Mouse (Mus musculus) stomach, postnatal 0 days (tissue): ENCODE measurements at regions not wholly inside any gene's neighbourhood (a gene's known extent, or its start where the extent isn't known, plus 50 kb on each side); places are given as distances from the start of the nearest gene placed in this dataset.

Experiments used
- ATAC-seq: fragments of 200-750 bp; cut with Nextera tagmentation; 2 replicates; pipeline ENCODE4 v1.8.0; 2017; ENCODE audit not compliant: low FRiP score, low TSS enrichment
- DNase-seq: peaks from one replicate; pipeline ENCODE4 v3.0.0-alpha.2; 2016; ENCODE audit warnings: low spot score
- H3K27ac ChIP-seq: fragments of 300-500 bp; sonication (generic); replicated peaks from 2 replicates; pipeline ENCODE4 v1.5.1; 2014; ENCODE audit warnings: mild to moderate bottlenecking, control low read depth
- H3K27me3 ChIP-seq: fragments of 300-500 bp; sonication (generic); 2 replicates; pipeline ENCODE4 v1.6.1; 2014; ENCODE audit warnings: low read length; ENCODE audit not compliant: control insufficient read depth, insufficient read depth
- H3K36me3 ChIP-seq: fragments of 300-500 bp; sonication (generic); 2 replicates; pipeline ENCODE4 v1.6.1; 2014; ENCODE audit warnings: low read length, mixed read lengths; ENCODE audit not compliant: control insufficient read depth, insufficient read depth
- H3K4me1 ChIP-seq: fragments of 300-500 bp; sonication (generic); replicated peaks from 2 replicates; pipeline ENCODE4 v1.6.1; 2014; ENCODE audit warnings: antibody characterized with exemption; ENCODE audit not compliant: control insufficient read depth, insufficient read depth
- H3K4me2 ChIP-seq: fragments of 300-500 bp; sonication (generic); replicated peaks from 2 replicates; pipeline ENCODE4 v1.6.1; 2014; ENCODE audit warnings: low read depth, mild to moderate bottlenecking, control low read depth, moderate library complexity
- H3K4me3 ChIP-seq: fragments of 300-500 bp; sonication (generic); 2 replicates; pipeline ENCODE4 v1.5.1; 2014; ENCODE audit warnings: low read depth, low read length, control low read depth
- H3K9ac ChIP-seq: fragments of 300-500 bp; sonication (generic); 2 replicates; pipeline ENCODE4 v1.6.1; 2014; ENCODE audit warnings: mild to moderate bottlenecking, low read length, control low read depth, mixed read lengths
- H3K9me3 ChIP-seq: fragments of 300-500 bp; sonication (generic); 2 replicates; pipeline ENCODE4 v1.6.1; 2016; ENCODE audit warnings: low read length; ENCODE audit not compliant: control insufficient read depth
- CTCF ChIP-seq: IDR thresholded peaks from 2 replicates; pipeline ENCODE4 v1.5.1; 2016; ENCODE audit warnings: antibody characterized with exemption, low read depth, mild to moderate bottlenecking, moderate library complexity
- EP300 ChIP-seq: optimal IDR thresholded peaks from 2 replicates; pipeline ENCODE3; 2016; ENCODE audit warnings: antibody characterized with exemption
- WGBS: fragments of 180-500 bp; shearing (Covaris S2); extraction: QIAGEN DNeasy Blood & Tissue Kit; methylation state at CpG from one replicate; pipeline ENCODE4 v1.1.7; 2014; 5-methylcytosine and 5-hydroxymethylcytosine counted together

GRCm38 (mm10) chr16:44665491-44665931, 58.6 kb upstream of the Nepro start:
- TF ChIP-seq EP300 (no peak), CTCF (no peak)
- Histone ChIP-seq H3K36me3 (no peaks in the 10 kb centered on the region), H3K4me1 (no peaks in the 10 kb centered on the region), H3K4me2 (no peak overlapping the region), H3K9ac (no peak overlapping the region), H3K27me3 (no peaks in the 10 kb centered on the region), H3K4me3 (no peak overlapping the region), H3K27ac (no peak overlapping the region), H3K9me3 (no peaks in the 10 kb centered on the region)
- DNase-seq (no peak), ATAC-seq (no peak)
- 43% methylated on average over 9 of the region's 9 CpGs for WGBS

- no peak for TF ChIP-seq EP300
- Histone ChIP-seq H3K27ac (no peak overlapping the region), H3K9ac (no peak overlapping the region), H3K36me3 (no peaks in the 10 kb centered on the region), H3K4me1 (no peaks in the 10 kb centered on the region), H3K4me3 (no peak overlapping the region), H3K9me3 (no peaks in the 10 kb centered on the region), H3K27me3 (no peaks in the 10 kb centered on the region), H3K4me2 (no peak overlapping the region)
- WGBS, result 82% methylated on average over 6 of the region's 6 CpGs
- no peak for ATAC-seq
- DNase-seq, result no peak
Observed at GRCm38 (mm10) chr16:44662966-44663600, 61.0 kb upstream of the Nepro start.

GRCm38 (mm10) chr16:44660996-44661876, 62.9 kb upstream of the Nepro start:
- no peak overlapping the region for H3K4me3 ChIP-seq
- 54% methylated on average over 4 of the region's 4 CpGs for WGBS
- no peaks in the 10 kb centered on the region for H3K9me3 ChIP-seq
- H3K4me2 ChIP-seq, result no peak overlapping the region
- DNase-seq (no peak), ATAC-seq (no peak)
- no peak overlapping the region for H3K27ac ChIP-seq
- no peaks in the 10 kb centered on the region for H3K4me1 ChIP-seq
- TF ChIP-seq CTCF, result no peak
- no peak for TF ChIP-seq EP300
- no peak overlapping the region for H3K9ac ChIP-seq
- H3K27me3 ChIP-seq, result no peaks in the 10 kb centered on the region
- H3K36me3 ChIP-seq, result no peaks in the 10 kb centered on the region

GRCm38 (mm10) chr16:44658306-44658705, 65.8 kb upstream of the Nepro start:
- Histone ChIP-seq H3K9ac (no peak overlapping the region), H3K4me2 (no peak overlapping the region), H3K4me3 (no peak overlapping the region), H3K27me3 (no peaks in the 10 kb centered on the region), H3K4me1 (no peaks in the 10 kb centered on the region), H3K27ac (no peak overlapping the region), H3K9me3 (no peaks in the 10 kb centered on the region), H3K36me3 (no peaks in the 10 kb centered on the region)
- TF ChIP-seq EP300 (no peak), CTCF (no peak)
- ATAC-seq (no peak), DNase-seq (no peak)
- WGBS, result 61% methylated on average over 8 of the region's 8 CpGs

- no peaks in the 10 kb centered on the region for H3K27me3 ChIP-seq
- TF ChIP-seq EP300, result no peak
- no peak for TF ChIP-seq CTCF
- no peak overlapping the region for H3K4me2 ChIP-seq
- no peak overlapping the region for H3K9ac ChIP-seq
- H3K27ac ChIP-seq, result no peak overlapping the region
- DNase-seq (no peak), ATAC-seq (no peak)
- no peaks in the 10 kb centered on the region for H3K9me3 ChIP-seq
- no peak overlapping the region for H3K4me3 ChIP-seq
- no peaks in the 10 kb centered on the region for H3K36me3 ChIP-seq
- no peaks in the 10 kb centered on the region for H3K4me1 ChIP-seq
- 80% methylated on average over 1 of the region's 1 CpGs for WGBS
Observed at GRCm38 (mm10) chr16:44656181-44656580, 67.9 kb upstream of the Nepro start.

GRCm38 (mm10) chr16:44655306-44655705, 68.8 kb upstream of the Nepro start:
- Histone ChIP-seq H3K4me3 (no peak overlapping the region), H3K9ac (no peak overlapping the region), H3K27me3 (no peaks in the 10 kb centered on the region), H3K36me3 (no peaks in the 10 kb centered on the region), H3K27ac (no peak overlapping the region), H3K4me1 (no peaks in the 10 kb centered on the region), H3K4me2 (no peak overlapping the region), H3K9me3 (no peaks in the 10 kb centered on the region)
- TF ChIP-seq CTCF, result no peak
- TF ChIP-seq EP300, result no peak
- no peak for DNase-seq
- WGBS, result 65% methylated on average over 3 of the region's 3 CpGs
- no peak for ATAC-seq
